Mouse (Mus musculus) adrenal gland, postnatal 4 days (tissue): ENCODE measurements around the gene Ypel1. TPM values are rescaled to one million over a fixed set of nuclear protein-coding genes. Genes with fewer than 3 reads are reported as not detected.

Experiments
- DNase-seq, 2 experiments: peaks; one replicate each; pipeline ENCODE4 v3.0.0; 2021 to 2022; ENCODE audit warnings: low spot score in 2 of 2, mixed read lengths in 2 of 2
- long read RNA-seq, 2 experiments: library from polyadenylated mRNA; stranded (forward); transcript quantifications; one replicate each; pipeline ENCODE4 v2.0.0; 2021
- total RNA-seq, 2 experiments: library from RNA; stranded (reverse); gene quantifications; 2 replicates each; pipeline ENCODE4 v1.2.3; 2021

Gene Ypel1
- total RNA-seq = 10 to 100 TPM; 13.0 to 19.5 TPM
- long read RNA-seq, experiment 1, transcript Ypel1-201 (5 exons, 3,322 nt) = major isoform, 8 of 12 reads
- long read RNA-seq, experiment 1, partial matches to known transcripts = 1 of 12 reads
- long read RNA-seq, experiment 1, other reads (novel, unspliced or antisense) = 3 of 12 reads
- long read RNA-seq, experiment 2, transcript Ypel1-201 (5 exons, 3,322 nt) = major isoform, 17 of 30 reads
- long read RNA-seq, experiment 2, partial matches to known transcripts = 2 of 30 reads
- long read RNA-seq, experiment 2, other reads (novel, unspliced or antisense) = 9 of 30 reads

- DNase-seq = peak; percentile 79 to 81
These were observed at the start of gene Ypel1 for GRCm38 (mm10) chr16:17069511-17070443. Gene Ypel1, plus strand, starts transcription at chr16:17069696.

GRCm38 (mm10) chr16:17024469-17025148, 44.9 kb upstream of the Ypel1 start:
- DNase-seq = no peak

GRCm38 (mm10) chr16:17029971-17030695, 39.4 kb upstream of the Ypel1 start:
- DNase-seq = no peak

GRCm38 (mm10) chr16:17033754-17034153, 35.7 kb upstream of the Ypel1 start:
- no peak for DNase-seq

- no peak for DNase-seq
These were observed 28.8 kb upstream of the Ypel1 start for GRCm38 (mm10) chr16:17040716-17041115.

GRCm38 (mm10) chr16:17041417-17041816, 28.1 kb upstream of the Ypel1 start:
- no peak for DNase-seq

- DNase-seq = no peak
These were observed 25.2 kb upstream of the Ypel1 start for GRCm38 (mm10) chr16:17044320-17044719.

GRCm38 (mm10) chr16:17045287-17045686, 24.2 kb upstream of the Ypel1 start:
- DNase-seq = no peak

- DNase-seq = no peak
These were observed 19.6 kb upstream of the Ypel1 start for GRCm38 (mm10) chr16:17049886-17050285.

GRCm38 (mm10) chr16:17052087-17052486, 17.4 kb upstream of the Ypel1 start:
- no peak for DNase-seq

- DNase-seq = no peak
These were observed 15.6 kb upstream of the Ypel1 start for GRCm38 (mm10) chr16:17053903-17054302.

- DNase-seq = no peak
These were observed 13.9 kb upstream of the Ypel1 start for GRCm38 (mm10) chr16:17055584-17055983.

GRCm38 (mm10) chr16:17062338-17062737, 7.2 kb upstream of the Ypel1 start:
- no peak for DNase-seq

GRCm38 (mm10) chr16:17067552-17067951, 1.9 kb upstream of the Ypel1 start:
- DNase-seq = no peak

GRCm38 (mm10) chr16:17070716-17071115, 1.2 kb downstream of the Ypel1 start:
- DNase-seq = no peak

- no peak for DNase-seq
These were observed 3.5 kb downstream of the Ypel1 start for GRCm38 (mm10) chr16:17073000-17073399.

- DNase-seq = no peak
These were observed 6.8 kb downstream of the Ypel1 start for GRCm38 (mm10) chr16:17076301-17076700.

GRCm38 (mm10) chr16:17076869-17077268, 7.4 kb downstream of the Ypel1 start:
- no peak for DNase-seq

GRCm38 (mm10) chr16:17078101-17078500, 8.6 kb downstream of the Ypel1 start:
- no peak for DNase-seq

GRCm38 (mm10) chr16:17082121-17082792, 12.8 kb downstream of the Ypel1 start:
- no peak for DNase-seq
